Mouse (Mus musculus): ENCODE data around the gene Jph2. TPM values are rescaled to one million over a fixed set of nuclear protein-coding genes. Genes with fewer than 3 reads are reported as not detected.

Gene Jph2
- polyA plus RNA-seq, 1 experiment from 2014 or later: 0.81 TPM

DNA sequence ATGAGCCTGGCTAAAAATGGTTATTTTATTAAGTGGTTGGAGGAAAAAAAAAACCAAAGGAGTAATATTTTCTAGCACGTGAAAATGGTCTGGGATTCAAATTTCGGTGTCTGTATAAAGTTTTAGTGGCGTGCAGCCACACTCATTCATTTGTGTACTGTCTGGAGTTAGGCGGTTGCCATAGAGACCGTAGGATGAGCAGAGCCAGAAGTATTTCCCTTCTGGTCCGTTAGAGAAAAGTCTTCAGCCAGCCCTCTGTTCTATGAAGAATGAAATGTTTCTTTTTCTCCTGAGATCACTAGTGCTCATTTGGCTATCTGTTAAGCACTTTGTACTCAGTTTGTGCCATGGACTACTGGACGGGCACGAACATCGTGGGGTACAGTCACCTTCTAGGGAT lies 48.4 kb downstream of the Jph2 start:
- WGBS: 75% methylated on average over 9 of the region's 9 CpGs
- no peak for DNase-seq (ENCODE audit: low spot score)
- Histone ChIP-seq H3K4me3 (no peak overlapping the region), H3K4me1 (replicated peaks) (peaks cover 11% of the 10 kb centered on the region), H3K27me3 (ENCODE audit: insufficient read depth, poor library complexity, severe bottlenecking) (no peaks in the 10 kb centered on the region), H3K9me3 (no peaks in the 10 kb centered on the region), H3K27ac (no peak overlapping the region), H3K36me3 (no peaks in the 10 kb centered on the region)

DNA sequence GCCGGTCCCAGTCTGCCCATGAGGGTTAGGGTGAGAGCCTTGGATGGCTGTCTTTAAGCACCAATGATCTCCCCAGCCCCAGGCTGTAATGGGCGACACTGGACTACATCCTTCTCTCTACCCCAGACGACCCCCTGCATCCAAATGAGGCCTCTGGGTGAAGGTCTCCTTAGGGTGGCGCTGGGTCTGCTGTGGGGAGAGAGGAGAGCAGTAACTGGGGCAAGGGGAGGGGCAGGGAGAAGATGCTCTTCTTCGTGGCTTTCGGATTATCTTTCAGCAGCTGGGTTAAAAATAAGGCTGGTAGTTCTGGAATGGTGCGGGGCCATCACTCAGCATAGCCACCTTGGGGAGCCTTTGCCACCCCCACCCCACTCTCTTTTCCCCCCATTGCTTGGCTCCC lies 49.1 kb downstream of the Jph2 start:
- no peaks in the 10 kb centered on the region for H3K9me3 ChIP-seq
- no peak for DNase-seq (ENCODE audit: low spot score)
- H3K27ac ChIP-seq: no peak overlapping the region
- 78% methylated on average over 7 of the region's 7 CpGs for WGBS
- H3K4me3 ChIP-seq: no peak overlapping the region
- H3K36me3 ChIP-seq: no peaks in the 10 kb centered on the region
- peaks cover 6% of the 10 kb centered on the region for H3K4me1 ChIP-seq (replicated peaks)
- H3K27me3 ChIP-seq (ENCODE audit: insufficient read depth, poor library complexity, severe bottlenecking): no peaks in the 10 kb centered on the region

DNA sequence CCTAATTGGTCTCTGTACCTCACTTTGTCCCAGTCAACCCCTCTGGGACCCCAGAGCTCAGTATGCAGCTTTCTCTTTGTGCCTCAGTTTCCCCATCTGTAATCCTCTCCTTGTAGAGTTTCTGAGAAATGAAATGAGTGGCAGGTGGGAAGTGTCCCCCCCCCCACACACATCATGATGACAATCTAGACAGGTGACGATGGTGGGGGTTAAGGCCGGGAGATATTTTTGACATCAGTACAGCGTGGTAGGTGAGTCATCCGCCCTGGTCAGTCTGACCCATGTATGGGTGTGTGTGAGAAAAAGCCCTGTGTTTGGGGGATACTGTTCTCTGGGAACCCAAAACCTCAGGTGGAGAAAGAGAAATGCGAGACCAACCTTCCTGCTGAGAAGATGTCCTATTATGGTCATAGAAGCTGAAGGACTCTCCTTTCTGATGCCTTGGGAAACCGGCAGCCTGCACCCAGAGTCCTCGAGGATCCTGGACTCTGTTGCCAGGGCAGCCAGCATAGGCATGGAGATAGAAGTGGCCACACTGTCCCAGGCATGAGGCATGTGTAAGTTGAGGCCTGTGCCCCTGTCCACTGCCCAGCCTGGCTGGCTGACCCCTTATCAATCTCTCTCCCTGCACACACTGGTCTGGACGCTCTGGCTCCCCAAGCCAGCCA lies 50.1 kb downstream of the Jph2 start:
- Histone ChIP-seq H3K36me3 (no peaks in the 10 kb centered on the region), H3K27me3 (ENCODE audit: insufficient read depth, poor library complexity, severe bottlenecking) (no peaks in the 10 kb centered on the region), H3K4me3 (no peak overlapping the region), H3K27ac (no peak overlapping the region), H3K9me3 (no peaks in the 10 kb centered on the region), H3K4me1 (replicated peaks) (peaks cover 2% of the 10 kb centered on the region; the same call in 1 of the 2 replicates)
- DNase-seq (ENCODE audit: low spot score): no peak
- WGBS: 88% methylated on average over 8 of the region's 8 CpGs

DNA sequence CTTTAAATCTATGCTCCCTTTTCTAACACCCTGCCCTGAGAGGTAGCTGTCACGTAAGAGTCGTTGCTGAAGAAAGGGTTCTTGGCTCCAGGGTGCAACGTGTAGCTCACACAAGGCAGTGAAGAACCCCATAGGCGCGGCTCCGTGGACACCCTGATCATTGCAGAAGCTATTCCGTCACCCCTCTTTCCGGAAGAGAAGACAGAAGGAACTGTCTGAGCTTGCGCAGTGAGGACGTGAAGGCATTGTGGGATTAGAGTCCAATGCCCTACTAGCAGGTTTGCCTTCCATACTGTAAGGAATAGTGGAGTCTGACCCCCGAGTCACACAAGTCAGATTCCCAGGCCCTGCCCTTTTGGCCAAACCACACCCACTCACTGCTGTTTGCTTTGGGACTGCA lies 51.3 kb downstream of the Jph2 start:
- Histone ChIP-seq H3K4me1 (replicated peaks) (no peaks in the 10 kb centered on the region; the same call in 1 of the 2 replicates), H3K4me3 (no peak overlapping the region), H3K9me3 (no peaks in the 10 kb centered on the region), H3K27ac (no peak overlapping the region), H3K27me3 (ENCODE audit: insufficient read depth, poor library complexity, severe bottlenecking) (peaks cover 5% of the 10 kb centered on the region), H3K36me3 (no peaks in the 10 kb centered on the region)
- WGBS: 81% methylated on average over 11 of the region's 11 CpGs
- no peak for DNase-seq (ENCODE audit: low spot score)

DNA sequence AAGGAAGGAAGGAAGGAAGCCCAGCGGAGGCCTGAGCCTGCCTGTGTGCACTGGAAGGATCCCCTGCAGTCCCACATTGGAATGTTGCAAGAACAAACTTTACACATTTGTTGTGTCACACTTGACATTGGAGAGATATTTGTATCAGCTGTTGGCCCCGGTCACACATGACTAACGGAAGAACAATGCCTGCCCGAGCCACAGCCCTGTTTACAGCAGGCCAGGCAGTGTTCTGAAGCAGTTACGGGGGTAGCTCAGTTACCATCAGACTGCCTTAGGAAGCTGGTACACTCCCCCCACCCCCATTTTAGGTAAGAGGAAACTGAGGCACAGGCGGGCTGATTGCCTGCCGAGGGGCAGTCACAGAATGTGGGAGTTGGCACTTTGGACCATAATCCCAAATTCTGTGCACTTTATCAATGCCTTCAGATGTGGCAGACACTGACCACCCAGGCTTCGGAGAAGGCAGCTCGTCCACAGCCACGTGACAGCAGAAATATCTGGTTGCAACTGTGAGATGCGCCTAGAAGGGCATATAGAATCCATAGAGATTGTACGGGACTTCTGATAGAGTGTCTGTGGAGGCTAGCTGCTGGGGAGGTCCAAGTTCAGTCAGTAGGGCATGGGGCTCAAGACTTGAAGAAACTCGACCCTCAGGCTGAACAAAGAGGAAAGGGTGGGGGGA lies 52.7 kb downstream of the Jph2 start:
- Histone ChIP-seq H3K4me3 (no peak overlapping the region), H3K9me3 (no peaks in the 10 kb centered on the region), H3K27me3 (ENCODE audit: insufficient read depth, poor library complexity, severe bottlenecking) (peaks cover 19% of the 10 kb centered on the region), H3K4me1 (replicated peaks) (peaks cover 3% of the 10 kb centered on the region; the same call in 1 of the 2 replicates), H3K27ac (no peak overlapping the region), H3K36me3 (no peaks in the 10 kb centered on the region)
- 83% methylated on average over 13 of the region's 13 CpGs for whole genome bisulfite sequencing
- no peak for DNase-seq (ENCODE audit: low spot score)

DNA sequence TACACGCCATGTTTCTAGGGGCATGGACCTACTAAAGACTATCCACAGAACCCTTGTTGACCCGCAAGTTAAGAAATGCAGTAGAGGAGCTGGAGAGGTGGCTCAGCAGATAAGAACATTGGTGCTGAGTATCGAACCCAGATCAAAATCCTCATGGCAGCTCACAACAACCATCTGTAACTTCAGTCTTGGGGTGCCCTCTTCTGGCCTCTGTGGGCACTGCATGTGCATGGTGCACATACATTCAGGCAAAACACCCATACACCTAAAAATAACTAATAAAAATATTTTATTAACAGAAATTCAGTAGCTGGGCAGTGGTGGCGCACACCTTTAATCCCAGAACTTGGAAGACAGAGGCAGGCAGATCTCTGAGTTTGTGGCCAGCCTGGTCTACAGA lies 54.1 kb downstream of the Jph2 start:
- H3K4me3 ChIP-seq: no peak overlapping the region
- WGBS: 91% methylated on average over 4 of the region's 4 CpGs
- H3K4me1 ChIP-seq (replicated peaks): peaks cover 15% of the 10 kb centered on the region
- no peaks in the 10 kb centered on the region for H3K36me3 ChIP-seq
- no peaks in the 10 kb centered on the region for H3K9me3 ChIP-seq
- H3K27ac ChIP-seq: no peak overlapping the region
- H3K27me3 ChIP-seq (ENCODE audit: insufficient read depth, poor library complexity, severe bottlenecking): peaks cover 33% of the 10 kb centered on the region
- DNase-seq (ENCODE audit: low spot score): peak; percentile 51

DNA sequence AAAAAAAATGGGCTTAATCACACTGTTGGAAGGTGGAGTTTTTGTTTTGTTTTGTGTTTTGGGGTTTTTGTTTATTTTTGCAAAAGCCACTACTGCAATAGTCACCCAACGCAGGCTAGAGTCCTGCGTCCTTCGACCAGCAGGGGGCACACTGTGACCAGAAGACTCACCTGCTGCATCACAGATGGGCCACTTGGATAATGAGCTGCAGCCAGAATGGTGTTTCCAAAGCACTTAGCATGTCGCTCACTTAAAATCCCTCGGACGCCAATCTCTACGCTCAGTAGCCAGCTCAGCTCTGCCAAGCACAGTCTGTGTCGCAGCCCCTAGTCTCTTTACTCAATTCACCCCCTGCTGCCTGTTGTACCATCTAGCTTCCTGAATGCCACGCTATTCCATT lies 57.5 kb downstream of the Jph2 start:
- Histone ChIP-seq H3K27ac (no peak overlapping the region), H3K9me3 (no peaks in the 10 kb centered on the region), H3K4me3 (no peak overlapping the region), H3K27me3 (ENCODE audit: insufficient read depth, poor library complexity, severe bottlenecking) (peaks cover 61% of the 10 kb centered on the region), H3K36me3 (no peaks in the 10 kb centered on the region), H3K4me1 (replicated peaks) (peaks cover 19% of the 10 kb centered on the region)
- 33% methylated on average over 9 of the region's 9 CpGs for WGBS
- DNase-seq (ENCODE audit: low spot score): peak; percentile 72

DNA sequence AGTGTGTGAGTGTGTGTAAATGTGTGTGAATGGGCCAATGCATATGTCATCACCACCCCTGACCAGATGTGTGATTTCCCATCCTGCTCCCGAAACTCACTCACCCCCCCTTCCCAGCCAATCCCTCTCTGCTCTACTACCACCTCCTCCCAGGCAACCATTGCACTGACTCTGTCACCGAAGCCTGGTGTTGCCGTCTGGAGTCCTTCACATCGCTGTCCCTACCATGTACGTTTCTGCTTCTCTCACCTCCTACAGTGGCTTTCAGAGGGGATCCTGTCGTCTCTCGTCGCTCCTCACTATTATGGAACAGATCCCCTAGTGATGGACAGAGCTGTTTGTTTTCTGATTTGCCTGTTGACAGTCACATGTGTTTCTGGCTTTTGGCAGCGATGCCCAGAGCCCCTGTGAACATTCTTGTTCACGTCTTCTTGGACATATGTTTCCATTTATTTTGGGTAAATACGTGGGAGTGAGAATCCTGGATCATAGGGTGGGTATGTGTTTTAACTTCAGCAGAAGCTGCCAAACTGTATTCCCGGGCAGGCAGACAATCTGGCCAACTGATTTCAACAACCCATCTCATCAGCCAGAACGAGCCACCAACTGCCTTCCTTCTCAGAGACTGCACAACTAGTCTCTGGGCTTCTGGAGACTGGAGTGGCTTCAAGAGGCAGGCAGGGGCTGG lies 65.3 kb downstream of the Jph2 start:
- Histone ChIP-seq H3K4me1 (replicated peaks) (peaks cover 8% of the 10 kb centered on the region; the same call in 1 of the 2 replicates), H3K4me3 (no peak overlapping the region), H3K36me3 (no peaks in the 10 kb centered on the region), H3K27ac (no peak overlapping the region), H3K27me3 (ENCODE audit: insufficient read depth, poor library complexity, severe bottlenecking) (peaks cover 21% of the 10 kb centered on the region), H3K9me3 (no peaks in the 10 kb centered on the region)
- 72% methylated on average over 13 of the region's 13 CpGs for WGBS
- no peak for DNase-seq (ENCODE audit: low spot score)

DNA sequence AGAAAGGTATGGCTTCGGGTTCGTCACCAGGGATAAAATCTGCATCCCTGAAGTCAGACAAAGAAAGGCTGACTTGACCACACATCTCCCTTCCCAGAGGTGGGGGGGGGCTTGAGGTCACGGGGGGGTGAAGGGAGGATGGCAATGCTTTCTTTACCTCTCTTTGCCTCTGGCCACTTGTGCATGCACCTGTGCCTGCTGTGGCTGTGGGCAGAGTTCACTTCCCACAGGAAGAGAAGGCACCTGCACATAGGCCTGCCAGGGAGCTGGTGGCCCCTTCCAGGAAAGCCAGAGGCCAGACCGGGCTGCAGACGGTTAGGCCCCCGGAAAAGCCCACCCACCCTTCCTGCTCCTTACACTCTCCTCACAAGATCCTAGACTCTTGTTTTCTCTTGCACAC lies 66.4 kb downstream of the Jph2 start:
- H3K27ac ChIP-seq: no peak overlapping the region
- DNase-seq (ENCODE audit: low spot score): no peak
- 89% methylated on average over 6 of the region's 6 CpGs for WGBS
- H3K9me3 ChIP-seq: no peaks in the 10 kb centered on the region
- H3K4me3 ChIP-seq: no peak overlapping the region
- H3K4me1 ChIP-seq (replicated peaks): peaks cover 5% of the 10 kb centered on the region; the same call in 1 of the 2 replicates
- H3K27me3 ChIP-seq (ENCODE audit: insufficient read depth, poor library complexity, severe bottlenecking): peaks cover 10% of the 10 kb centered on the region
- H3K36me3 ChIP-seq: no peaks in the 10 kb centered on the region

DNA sequence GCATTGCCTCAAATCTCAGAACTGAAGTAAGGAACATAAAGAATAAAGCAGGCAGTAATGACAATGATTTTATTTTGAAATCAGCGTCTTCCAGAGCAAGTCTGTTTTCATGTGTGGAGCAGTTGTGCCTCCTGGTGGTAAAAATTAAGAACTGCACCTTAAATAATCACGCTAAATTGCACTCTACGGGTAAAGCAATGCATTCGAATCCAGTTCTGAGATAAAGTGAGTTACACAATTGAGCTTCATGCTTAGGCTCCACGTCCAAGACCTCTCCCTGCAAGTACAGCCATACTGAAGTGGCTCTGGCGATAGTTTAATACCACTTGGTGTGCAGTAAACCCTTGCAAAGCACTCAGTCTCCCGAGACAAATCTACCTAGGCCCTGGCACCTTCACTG lies 67.1 kb downstream of the Jph2 start:
- no peak overlapping the region for H3K27ac ChIP-seq
- 30% methylated on average over 7 of the region's 7 CpGs for WGBS
- H3K27me3 ChIP-seq (ENCODE audit: insufficient read depth, poor library complexity, severe bottlenecking): 0 out of 2 replicates have a peak, but pooled peaks cover 4% of the 10 kb centered on the region
- no peak for DNase-seq (ENCODE audit: low spot score)
- H3K36me3 ChIP-seq: no peaks in the 10 kb centered on the region
- H3K4me1 ChIP-seq (replicated peaks): peaks cover 5% of the 10 kb centered on the region; the same call in 1 of the 2 replicates
- H3K4me3 ChIP-seq: no peak overlapping the region
- no peaks in the 10 kb centered on the region for H3K9me3 ChIP-seq

DNA sequence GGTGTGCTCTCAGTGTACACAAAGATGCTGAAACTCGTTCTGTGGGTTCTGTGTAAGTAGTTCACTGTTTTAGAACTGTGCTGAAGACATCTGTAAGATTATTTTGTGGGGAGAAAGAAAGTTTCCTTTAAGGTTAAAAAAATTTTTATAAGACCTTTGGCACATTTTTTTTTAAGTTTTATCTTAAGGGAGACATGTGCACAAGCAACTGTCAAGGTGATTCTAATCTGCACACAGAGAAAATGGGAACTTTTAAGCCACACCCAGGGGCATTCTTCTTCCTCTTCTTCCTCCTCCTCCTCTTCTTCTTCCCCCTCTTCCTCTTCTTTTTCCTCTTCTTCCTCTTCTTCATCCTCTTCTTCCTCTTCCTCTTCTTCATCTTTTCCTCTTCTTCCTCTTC lies 74.6 kb downstream of the Jph2 start:
- H3K4me3 ChIP-seq: no peak overlapping the region
- peaks cover 56% of the 10 kb centered on the region for H3K36me3 ChIP-seq
- no peaks in the 10 kb centered on the region for H3K9me3 ChIP-seq
- H3K27me3 ChIP-seq (ENCODE audit: insufficient read depth, poor library complexity, severe bottlenecking): no peaks in the 10 kb centered on the region
- H3K4me1 ChIP-seq (replicated peaks): 0 out of 2 replicates have a peak, but pooled peaks cover 7% of the 10 kb centered on the region
- 60% methylated on average over 1 of the region's 1 CpGs for WGBS
- H3K27ac ChIP-seq: no peak overlapping the region
- DNase-seq (ENCODE audit: low spot score): no peak

DNA sequence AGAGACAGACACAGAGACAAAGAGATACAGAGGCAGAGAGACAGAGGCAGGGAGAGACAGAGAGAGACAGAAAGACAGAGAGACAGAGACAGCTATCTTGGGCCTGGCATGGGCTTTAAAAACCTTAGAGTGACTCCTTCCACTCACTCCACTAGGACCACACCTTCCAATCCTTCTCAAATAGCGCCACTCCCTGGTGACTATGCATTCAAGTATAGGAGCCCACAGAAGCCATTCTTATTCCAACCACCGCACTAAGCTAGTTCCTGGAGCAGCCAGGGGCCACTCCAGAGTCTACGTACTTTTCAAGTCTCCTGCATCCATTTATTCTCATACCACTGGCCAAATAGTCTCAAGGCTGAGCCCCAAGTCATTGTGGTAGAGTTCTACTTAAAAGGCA lies 79.0 kb downstream of the Jph2 start:
- 87% methylated on average over 3 of the region's 3 CpGs for WGBS
- H3K9me3 ChIP-seq: no peaks in the 10 kb centered on the region
- no peaks in the 10 kb centered on the region for H3K27me3 ChIP-seq (ENCODE audit: insufficient read depth, poor library complexity, severe bottlenecking)
- H3K4me1 ChIP-seq (replicated peaks): 0 out of 2 replicates have a peak, but pooled peaks cover 7% of the 10 kb centered on the region
- H3K27ac ChIP-seq: no peak overlapping the region
- H3K36me3 ChIP-seq: peaks cover 86% of the 10 kb centered on the region
- no peak for DNase-seq (ENCODE audit: low spot score)
- no peak overlapping the region for H3K4me3 ChIP-seq

DNA sequence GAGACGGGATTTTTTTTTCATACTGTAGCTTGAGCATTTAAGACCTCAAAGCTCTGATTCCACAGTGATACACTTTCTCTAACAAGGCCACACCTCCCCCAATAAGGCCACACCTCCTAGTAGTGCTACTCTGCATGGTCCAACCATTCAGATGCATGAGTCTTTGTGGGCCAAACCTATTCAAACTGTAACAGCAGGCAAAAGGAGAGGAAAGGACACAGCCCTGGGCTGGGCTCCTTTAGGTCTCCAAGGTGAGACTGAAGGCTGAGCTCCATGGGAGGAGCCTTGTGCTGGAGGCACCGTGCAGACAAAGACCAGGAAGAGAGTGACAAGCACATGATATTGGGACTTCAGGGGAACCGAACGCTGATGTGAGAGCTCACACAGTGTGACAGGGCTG lies 80.5 kb downstream of the Jph2 start:
- no peak overlapping the region for H3K27ac ChIP-seq
- WGBS: 81% methylated on average over 4 of the region's 4 CpGs
- H3K27me3 ChIP-seq (ENCODE audit: insufficient read depth, poor library complexity, severe bottlenecking): no peaks in the 10 kb centered on the region
- no peak overlapping the region for H3K4me3 ChIP-seq
- peaks cover 75% of the 10 kb centered on the region for H3K36me3 ChIP-seq
- DNase-seq (ENCODE audit: low spot score): no peak
- H3K4me1 ChIP-seq (replicated peaks): 0 out of 2 replicates have a peak, but pooled peaks cover 3% of the 10 kb centered on the region
- H3K9me3 ChIP-seq: no peaks in the 10 kb centered on the region
